Mouse (Mus musculus) spleen, postnatal 10 days (tissue): ENCODE data around the gene Vezf1.

Experiments
- DNase-seq, 2 experiments: peaks; one replicate each; pipeline ENCODE4 v3.0.0; 2021 to 2022; ENCODE audit warnings: low spot score in 2 of 2

Vezf1 gene

DNA sequence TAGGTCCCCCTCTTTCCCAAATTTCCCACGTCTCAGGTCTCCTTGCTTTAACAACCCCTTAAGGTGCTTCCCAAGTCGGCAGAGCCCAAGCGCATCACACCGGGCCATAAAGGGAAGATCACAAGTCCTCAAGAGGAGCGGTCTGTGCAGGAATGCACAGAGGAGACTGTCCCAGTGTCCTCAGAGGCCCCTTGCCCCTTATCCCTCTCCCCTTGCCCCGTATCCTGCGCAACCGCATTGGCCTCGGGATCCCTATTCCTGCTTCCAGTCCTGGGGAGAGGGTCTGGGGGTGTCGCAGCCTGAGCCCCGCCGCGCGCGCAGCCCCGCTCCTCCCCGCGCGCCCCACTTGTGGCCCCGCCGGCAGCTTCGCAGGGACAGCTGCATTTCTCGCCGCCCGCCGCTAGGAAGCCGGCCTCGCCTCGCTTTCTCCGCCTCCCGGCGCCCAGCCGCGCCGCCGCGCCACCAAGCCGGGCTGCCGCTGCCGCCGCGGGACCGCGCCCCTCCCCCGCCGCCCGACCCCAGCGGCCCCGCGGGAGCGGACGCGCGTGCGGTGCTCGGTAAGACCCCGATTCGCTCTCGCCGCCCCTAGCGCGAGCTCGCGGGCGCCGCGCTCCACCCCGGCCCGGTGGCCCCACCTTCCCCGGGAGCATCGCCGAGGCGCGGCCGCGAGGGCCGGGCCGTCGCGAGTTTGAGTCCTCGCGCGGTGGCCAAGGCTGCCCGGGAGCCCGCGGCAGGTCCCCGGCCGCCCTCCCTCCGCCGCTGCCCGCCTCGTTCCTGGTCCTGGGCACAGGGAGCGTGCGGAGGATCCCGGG is 30.9 kb downstream of the Vezf1 start:
- peak; percentile 42 to 75 for DNase-seq

DNA sequence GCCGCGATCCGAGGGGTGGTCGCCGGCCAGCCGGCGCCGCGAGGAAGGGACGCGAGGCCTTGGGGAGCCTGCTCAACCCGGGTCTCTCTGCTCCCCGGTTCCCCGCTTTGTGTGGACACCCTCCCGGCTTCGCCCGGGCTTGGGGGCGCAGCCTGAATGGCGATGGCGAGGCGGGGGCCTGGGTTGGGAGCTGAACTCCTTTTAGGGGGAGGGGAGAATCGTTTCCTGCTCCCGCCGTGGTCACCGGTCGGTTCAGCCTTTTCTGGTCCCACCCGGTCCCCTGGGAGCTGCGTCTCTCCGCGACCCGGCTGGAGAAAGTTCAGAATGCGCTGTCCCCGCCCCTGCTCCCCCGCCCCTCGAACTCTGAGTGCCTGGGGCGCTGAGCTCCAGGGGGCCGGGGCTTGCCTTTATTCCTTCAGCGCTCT is 31.5 kb downstream of the Vezf1 start:
- peak in 1 of 2 experiments; percentile 38 for DNase-seq

- DNase-seq, result no peak
Measured at GRCm38 (mm10) chr11:88100170-88100569, 32.1 kb downstream of the Vezf1 start.

- DNase-seq, result no peak
Measured at GRCm38 (mm10) chr11:88103214-88103941, 35.3 kb downstream of the Vezf1 start.

DNA sequence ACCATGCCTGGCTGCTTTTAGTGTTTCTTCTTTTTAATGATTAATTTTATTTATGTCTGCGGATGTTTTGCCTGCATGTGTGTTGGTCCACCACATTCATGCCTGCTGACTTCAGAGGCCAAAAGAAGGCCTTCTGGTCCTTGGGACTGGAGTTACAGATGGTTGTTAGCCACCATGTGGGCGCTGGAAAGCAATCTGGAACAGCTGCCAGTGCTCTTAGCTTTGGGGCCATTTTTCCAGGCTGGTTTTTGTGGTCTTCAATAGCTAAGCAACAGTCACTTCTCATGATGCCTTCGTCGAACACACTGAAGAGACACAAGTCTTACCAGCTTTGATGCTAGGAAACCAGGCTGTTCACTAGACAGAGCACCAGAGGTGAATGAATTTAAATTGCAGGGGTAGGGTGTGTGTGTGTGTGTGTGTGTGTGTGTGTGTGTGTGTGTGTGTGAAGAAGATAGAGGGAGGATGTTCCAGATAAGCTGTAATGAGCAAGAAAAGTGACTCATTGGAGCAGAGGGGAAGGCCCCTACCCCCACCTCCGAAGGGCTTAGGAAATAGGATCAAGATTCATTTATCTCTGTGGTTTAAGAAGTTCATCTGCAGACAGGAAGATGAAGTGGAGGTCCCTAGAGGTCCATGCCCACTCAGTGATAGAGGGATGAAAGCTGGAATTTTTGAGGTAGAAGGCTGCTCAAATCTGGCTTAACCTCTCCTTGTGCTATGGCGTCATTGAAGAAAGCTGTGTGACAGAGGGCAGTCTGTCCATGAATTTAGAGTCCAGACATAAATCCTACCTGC is 37.6 kb downstream of the Vezf1 start:
- no peak for DNase-seq

DNA sequence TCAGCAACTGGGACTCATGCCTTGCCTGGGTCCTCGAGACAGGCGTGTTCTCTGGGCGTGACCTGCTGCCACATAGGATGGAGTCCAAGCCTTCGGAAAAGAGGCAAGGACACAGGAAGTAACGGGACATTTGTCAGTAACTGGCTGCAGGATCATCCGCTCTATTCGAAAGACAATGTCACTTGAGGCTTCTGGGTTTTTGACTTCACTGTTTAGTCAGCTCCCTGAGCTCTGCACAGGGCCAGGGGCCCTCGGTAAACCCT is 38.1 kb downstream of the Vezf1 start:
- no peak for DNase-seq

DNA sequence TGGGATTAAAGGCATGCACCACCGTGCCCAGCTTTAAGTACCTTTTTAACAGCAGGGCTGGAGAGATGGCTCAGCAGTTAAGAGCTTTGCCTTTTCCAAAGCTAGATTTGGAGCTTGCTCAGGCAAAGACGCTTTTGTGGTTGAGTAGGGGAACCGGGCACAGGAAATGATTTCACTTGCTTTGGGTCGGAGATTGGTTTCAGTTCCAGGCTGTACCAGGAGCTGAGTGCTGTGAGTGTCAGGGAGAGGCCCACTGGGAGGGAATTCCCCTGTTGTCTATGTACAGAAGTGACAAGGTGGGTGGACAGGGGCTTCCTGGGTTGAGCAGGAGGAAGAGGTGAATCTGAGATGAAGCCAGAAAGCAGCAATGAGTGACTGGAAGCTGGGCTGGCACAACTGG is 39.3 kb downstream of the Vezf1 start:
- DNase-seq, result peak in 1 of 2 experiments; percentile 34

DNA sequence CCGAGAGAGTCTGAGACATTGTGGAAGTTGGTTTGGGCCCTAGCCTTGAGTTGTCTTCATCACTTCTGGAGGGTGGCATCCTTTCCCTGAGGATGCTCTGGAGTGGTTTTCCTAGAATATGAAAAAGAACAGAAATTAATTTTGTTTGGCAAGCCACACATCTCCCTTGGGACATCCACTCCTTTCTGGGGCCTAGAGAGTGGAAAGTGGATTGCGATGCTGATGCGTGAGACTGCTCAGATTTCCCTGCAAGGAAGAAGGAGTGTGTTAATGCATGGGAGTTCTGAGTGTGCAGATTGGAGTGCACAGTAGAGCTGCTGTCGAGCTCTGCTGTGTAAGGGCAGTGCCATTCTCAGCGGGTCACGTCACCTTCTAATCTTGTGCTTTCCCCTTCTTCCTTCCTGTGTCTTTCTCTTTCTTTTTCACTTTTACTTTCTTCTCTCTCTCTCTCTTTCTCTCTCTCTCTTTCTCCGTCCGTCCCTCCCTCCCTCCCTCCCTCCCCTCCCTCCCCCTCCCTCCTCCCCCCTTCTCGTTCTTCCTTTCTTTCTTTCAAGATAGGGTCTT is 42.0 kb downstream of the Vezf1 start:
- DNase-seq, result no peak

- DNase-seq, result no peak
Measured at GRCm38 (mm10) chr11:88112078-88112477, 44.0 kb downstream of the Vezf1 start.

DNA sequence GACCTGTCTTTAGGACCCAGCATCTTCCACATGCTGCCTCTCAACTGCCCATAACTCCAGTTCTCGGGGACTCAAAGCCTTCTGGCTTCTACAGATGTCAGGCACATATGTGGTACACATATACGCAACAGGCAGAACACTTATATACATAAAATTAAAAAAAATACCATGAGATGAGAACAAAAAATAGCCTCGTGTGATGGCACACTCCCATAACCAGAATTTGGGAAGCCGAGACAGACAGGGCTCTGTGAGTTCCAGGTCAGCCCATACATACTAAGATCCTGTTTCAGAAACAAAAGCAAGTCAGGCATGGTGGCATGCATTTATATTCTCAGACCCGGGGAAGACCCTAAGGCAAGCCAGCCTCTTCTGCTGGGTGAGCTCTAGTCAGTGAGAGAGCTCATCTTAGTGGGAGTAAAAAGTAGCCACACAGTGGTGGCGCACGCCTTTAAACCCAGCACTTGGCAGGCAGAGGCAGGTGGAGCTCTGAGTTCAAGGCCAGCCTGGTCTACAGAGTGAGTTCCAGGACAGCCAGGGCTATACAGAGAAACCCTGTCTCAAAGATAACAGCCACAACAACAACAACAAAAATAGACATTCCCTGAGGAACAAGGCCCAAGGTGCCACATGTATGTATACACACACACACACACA is 44.7 kb downstream of the Vezf1 start:
- no peak for DNase-seq

- DNase-seq, result no peak
Measured at GRCm38 (mm10) chr11:88113543-88114271, 45.6 kb downstream of the Vezf1 start.

- DNase-seq, result peak in 1 of 2 experiments; percentile 20
Measured at GRCm38 (mm10) chr11:88114871-88115301, 46.8 kb downstream of the Vezf1 start.

DNA sequence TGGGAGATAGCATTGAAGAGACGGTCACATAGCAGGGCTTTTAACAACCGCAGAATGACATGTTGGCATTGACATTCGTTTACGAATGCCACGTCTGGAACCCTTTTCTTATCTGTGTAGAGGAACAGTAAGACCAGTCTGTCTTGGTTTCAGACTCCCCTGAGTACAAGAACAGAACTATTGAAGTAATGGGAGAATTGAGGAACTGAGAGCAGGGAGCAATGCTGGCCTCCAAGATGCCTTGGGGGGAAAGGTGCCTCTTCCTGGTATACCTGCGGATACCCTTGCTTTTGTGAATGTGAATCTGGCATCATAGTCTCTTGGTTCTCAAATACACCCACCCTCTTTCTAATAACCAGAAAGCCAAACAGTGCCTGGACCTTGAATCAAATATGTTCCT is 48.5 kb downstream of the Vezf1 start:
- DNase-seq, result no peak

DNA sequence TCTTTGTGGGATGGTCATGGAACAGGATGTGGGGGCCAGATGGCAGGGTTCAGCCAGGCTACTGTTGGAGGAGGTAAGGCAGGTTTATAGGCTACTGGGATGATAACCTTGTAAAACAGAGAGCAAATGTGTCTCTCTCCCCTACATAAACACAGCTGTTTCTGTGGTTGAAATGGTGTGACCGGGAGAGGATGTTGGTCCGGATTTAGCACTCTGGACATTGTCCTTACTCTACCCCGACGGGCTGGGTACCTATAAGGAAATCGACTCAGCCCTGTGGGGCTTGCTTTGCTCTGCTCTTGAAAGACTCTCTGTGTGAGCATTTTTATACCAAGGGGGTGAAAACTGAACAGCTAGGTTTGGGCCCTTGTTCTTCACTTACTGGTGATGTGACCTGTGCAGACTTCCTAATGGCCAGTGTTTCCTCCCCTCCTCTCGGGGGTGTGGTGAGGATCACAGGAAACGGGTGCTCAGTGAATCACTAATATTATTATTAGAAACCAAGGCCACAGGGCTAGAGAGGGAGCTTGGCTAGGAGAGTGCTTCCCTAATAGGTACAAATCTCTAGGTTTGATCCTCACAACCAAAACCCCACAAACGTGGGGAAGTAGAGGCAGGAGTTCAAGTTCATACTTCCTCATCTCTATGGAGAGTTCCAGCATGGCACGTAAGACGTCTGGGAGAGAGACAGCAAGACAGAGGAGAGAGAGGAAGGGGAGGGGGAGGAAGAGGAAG is 49.4 kb downstream of the Vezf1 start:
- DNase-seq, result no peak

GRCm38 (mm10) chr11:88118091-88118440 is 50.0 kb downstream of the Vezf1 start:
- no peak for DNase-seq

GRCm38 (mm10) chr11:88118817-88119642 is 51.0 kb downstream of the Vezf1 start:
- DNase-seq, result no peak

- no peak for DNase-seq
Measured at GRCm38 (mm10) chr11:88122545-88122944, 54.5 kb downstream of the Vezf1 start.

GRCm38 (mm10) chr11:88123021-88123420 is 54.9 kb downstream of the Vezf1 start:
- DNase-seq, result no peak

GRCm38 (mm10) chr11:88123731-88124130 is 55.7 kb downstream of the Vezf1 start:
- DNase-seq, result no peak
